Mouse (Mus musculus): ENCODE measurements around the gene 5330417H12Rik.

The 5330417H12Rik gene

DNA sequence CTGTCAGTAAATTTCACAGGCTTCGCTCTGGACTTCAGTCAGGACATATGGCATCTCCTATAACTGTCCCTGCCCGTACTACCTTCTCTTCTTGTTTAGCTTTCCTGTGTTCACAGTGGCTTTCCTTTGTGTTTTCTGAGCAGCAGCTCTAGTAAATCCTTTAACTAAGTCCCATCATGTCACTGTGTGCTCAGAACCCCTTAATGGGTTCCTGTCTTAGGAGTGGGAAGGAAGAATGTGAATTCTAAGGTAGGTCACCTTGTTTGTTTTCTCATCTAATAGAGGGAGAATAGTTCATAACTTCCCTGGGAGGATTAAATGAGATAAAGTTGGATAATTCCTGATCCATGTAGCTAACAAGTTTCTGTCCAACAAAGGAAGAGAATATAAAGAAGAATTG is at the start of gene 5330417H12Rik:
TSS of gene 5330417H12Rik (minus strand) at position 101 of the 400 bp plus-strand sequence.
- DNase-seq (ENCODE audit: low spot score in 2 of 2): no peak

DNA sequence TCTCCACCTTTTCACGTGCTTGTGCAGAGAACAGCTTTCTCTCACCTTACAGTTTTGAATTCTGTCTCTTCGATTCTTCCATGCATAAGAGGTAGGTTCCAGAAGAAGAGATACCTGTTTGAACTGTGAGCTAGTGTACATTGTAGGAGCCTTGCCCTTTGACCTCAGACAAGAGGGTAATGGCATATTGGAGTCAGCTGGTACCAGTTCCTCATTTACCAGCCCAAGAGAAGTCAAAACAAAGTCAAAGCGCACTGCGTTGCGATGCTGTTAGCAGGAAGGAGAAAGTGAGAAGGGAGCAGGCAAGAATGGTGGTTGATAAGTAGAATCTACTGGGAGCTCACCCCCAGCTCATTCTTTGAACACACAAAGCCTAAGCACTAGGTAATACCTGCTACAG is 43.6 kb upstream of the 5330417H12Rik start:
- DNase-seq (ENCODE audit: low spot score in 2 of 2): no peak

- no peak for DNase-seq (ENCODE audit: low spot score in 2 of 2)
Measured at GRCm38 (mm10) chr7:107666262-107666902, 41.4 kb upstream of the 5330417H12Rik start.

GRCm38 (mm10) chr7:107665586-107666261 is 40.8 kb upstream of the 5330417H12Rik start:
- DNase-seq (ENCODE audit: low spot score in 2 of 2): peak in 1 of 2 experiments; percentile 25

DNA sequence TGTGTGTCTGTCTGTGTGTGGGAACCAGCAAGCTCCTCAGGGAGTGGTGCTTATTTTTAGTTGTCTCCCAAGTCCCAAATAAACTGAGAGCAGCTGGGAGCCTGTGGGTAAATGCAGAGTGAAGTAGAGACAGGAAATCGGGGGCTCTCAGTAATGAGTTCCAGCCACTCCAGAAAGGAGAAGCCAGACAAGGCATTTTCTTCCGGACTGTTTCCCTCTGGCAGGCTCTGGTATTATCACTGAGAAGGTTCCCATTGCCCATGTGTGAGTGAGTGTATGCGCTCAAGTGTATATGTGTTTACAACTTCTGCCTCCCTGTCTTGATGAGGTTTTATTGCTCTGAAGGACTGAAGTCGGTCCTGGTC is 40.2 kb upstream of the 5330417H12Rik start:
- DNase-seq (ENCODE audit: low spot score in 2 of 2): peak; percentile 24 to 33

DNA sequence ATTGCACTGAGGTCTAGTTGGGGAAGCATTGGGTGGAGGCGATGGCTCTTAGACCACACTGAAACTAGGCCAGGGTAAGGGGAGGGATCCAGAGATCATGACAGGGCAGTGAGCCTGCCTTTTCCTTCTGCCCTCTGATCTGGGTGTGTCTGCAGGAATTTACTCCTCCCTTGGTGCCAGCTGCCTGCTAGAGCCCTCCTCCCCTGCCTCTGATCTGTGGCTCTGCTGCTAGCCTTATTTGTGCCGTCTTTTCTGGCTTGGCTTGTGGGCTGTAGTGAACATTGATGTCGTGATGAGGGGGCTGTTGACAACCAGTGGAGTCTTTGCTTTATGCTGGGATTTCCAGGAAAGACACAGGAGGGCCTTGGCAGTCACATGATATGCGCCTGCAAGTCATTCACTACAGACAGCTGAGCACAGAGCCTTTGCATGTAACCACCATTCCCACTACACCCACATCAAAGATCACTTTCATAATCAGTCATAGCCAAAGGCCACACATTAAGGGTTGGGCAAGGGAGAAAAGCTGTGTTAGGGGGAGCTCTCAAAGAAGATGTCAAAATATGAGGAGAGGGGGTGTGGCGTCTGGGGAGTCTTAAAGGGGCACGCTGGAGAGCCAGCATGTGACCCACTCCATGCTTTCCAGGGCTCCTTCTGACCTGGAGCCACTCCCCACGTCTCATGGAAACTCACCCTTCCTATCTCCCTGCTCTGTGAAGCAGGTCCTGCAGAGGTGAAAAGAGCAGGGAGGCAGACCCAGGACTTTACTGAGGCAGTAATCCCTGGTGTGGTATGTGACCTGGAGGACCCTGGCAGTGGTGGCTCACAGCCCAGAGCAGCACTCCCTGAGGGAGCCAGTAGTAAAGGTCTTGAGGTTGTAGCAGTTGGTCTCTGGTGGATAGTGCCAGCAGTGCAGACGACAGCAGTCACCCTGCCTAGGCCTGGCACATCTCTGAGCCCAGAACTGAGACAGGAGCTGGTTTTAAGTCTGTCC is 39.4 kb upstream of the 5330417H12Rik start:
- DNase-seq (ENCODE audit: low spot score in 2 of 2): no peak

DNA sequence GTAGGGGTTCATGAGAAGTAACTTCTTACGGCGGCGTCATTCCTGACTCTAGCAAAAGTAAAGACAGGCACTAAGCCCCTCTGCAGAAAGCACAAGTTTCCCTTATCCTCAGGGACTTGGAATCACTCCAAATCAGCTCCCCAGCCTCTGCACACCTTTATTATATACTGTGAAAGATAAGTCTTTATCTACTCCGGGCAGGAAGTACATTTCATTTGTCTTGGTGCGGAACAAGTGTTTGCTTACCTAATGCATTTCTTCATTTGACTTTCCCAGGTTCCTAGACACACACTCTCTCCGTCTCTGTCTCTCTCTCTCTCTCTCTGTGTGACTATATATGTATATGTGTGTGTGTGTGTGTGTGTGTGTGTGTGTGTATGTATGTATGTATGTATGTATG is 38.7 kb upstream of the 5330417H12Rik start:
- no peak for DNase-seq (ENCODE audit: low spot score in 2 of 2)

DNA sequence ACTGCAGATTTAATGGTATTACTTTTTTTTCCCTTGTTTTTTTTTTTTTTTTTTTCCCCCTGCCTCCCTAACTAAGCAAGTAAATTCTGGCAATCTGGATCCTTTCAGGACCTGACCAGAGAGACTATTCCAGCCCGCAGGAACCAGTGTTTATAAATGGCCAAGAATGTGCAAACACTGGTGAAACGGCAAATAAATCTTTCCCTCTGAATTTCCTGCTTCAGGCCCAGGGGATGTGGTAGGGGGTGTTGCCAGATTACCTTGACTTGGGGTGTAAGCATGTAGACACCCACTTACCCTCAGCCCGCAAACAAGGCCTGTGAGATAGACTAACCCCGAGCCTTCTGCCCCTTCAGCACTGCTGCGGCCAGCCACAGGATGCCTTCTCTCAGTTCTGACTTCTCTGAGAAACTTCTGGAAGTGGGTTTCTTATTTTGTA is 36.9 kb upstream of the 5330417H12Rik start:
- no peak for DNase-seq (ENCODE audit: low spot score in 2 of 2)

DNA sequence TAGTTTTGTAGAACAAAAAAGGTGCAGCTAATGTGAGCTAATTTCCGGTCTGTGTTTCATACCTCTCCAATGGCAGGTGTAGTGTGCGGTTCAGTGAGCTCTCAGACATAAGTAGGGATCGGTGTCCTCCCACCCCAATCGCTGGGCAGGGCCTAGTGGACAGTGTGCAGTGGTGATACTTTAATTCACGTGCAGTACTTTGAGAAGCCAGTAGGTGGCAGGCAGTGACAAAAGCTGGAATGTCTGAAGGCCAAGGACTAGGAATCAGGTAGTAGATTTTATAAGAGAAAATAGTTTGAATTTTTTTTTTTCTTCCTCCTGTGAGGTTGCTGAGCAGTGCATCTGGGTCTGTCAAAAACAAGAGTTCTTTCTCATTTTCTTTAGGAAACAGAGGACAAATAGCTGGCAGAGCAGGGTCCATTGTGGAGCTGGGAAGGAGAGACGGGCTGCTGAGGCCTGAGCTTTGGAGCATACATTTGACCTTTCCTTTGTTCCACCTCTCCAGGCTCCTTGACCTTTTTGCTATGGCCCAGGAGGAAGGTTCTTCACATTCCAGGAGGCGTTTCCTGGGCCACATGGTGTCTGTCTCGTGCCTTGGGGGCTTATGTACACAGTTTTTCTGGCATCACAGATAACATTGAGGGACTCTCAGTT is 36.4 kb upstream of the 5330417H12Rik start:
- DNase-seq (ENCODE audit: low spot score in 2 of 2): peak in 1 of 2 experiments; percentile 71

DNA sequence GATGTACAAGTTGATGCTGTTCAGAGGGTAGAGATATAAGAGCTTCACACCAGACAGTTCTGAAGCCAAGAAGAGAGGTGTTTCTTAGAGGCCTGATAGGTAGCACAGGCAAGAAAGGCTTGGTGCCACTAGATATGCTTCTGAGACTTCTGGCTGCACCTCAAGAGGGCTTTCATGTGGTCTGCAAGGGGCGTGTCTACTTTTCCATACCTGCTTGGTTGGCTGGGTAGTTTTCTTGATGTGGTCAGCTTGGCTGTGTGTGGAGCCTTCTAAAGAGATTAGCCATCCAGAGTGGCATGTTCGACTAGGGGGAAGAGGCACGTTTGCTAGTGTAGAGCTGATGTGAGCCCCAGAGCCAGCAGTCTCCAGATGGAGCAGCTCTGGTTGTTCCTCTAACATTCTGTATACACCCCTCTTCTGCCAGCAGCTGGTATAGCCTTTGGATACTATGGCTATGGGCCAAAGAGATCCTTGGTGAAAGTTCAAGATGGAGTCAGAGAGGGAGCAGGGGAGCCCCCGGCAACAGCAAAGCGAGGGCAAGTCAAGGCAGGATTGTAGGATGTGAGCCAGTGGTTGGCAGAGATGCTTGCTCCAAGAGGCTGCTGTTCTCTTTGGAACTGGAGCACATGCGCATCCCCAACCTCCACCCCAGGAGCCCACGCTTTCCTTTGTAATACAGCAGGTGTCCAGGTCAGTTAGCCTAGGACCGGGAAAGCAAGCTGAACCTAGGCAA is 34.4 kb upstream of the 5330417H12Rik start:
- DNase-seq (ENCODE audit: low spot score in 2 of 2): no peak

DNA sequence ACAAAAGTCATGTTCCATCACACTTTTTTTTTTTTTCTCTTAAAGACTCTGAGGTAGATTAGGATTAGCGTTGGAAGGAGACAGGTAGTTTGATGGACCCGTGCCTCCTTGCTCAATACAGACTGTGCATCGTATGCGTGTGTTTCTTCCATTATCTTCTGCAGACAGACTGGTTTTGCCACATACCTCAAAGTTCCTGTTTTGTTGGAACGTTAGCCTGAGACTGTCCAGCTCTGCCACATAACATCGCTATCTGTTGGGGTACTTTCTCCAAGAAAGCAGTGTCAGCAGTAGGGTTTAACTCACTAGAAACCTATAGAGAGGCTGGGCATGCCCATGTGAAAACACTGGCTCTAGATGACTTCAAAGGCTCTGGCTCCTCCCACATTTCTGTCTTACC is 31.5 kb upstream of the 5330417H12Rik start:
- DNase-seq (ENCODE audit: low spot score in 2 of 2): no peak

DNA sequence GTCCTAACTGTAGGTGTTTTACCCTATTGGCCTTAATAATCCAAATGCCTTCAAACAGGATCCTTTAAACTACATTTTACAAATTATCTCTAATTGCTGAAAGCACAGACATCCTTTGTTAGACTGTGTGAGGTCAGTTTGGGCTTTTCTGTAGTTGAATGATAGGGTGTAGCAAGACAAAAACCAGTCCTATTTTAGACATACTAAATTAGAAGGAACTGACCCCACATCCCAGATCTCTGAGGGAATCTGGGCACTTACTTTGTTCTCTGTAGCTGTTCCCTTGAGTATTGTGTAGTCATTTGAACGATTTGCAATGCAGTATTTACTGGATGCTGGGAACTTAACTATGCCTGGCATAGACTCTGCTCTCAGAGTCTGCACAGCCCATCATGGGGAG is 26.9 kb upstream of the 5330417H12Rik start:
- no peak for DNase-seq (ENCODE audit: low spot score in 2 of 2)

- DNase-seq (ENCODE audit: low spot score in 2 of 2): no peak
Measured at GRCm38 (mm10) chr7:107649990-107650389, 25.0 kb upstream of the 5330417H12Rik start.

DNA sequence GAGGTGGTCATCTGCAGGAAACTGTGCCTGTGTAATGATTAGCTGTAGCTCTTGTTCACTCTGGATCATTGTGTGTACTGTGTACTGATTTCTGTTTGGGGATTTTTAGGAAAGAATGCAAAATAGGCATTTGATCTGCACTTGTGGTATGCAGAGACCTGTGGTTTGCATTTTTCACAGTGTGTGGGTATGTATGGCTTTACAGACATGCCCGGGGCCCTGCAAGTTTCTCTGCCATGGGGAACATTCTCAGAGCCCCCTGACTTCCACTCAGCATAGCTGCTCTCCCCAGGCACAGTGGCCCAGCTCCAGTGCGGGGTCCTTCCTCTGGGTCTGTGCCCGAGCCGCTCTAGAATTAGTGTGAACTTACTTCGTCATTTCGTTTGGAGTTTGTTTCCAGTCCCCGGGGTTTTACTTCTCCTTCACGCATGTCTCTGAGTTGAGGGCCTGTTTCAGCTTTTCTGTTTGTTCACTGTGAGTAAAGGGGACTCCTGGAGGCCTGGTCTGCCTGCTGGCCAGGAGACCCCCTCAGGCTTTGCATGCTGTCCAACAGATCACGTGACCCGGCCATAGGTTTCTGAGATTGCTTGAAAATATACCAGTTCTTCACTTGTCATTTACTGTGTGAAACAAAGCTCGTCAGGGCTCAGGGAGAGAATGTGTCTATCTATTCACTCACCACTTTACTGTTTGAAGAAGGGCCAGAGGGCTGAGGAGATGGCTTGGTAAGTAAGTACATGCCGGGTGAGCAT is 24.2 kb upstream of the 5330417H12Rik start:
- DNase-seq (ENCODE audit: low spot score in 2 of 2): no peak

DNA sequence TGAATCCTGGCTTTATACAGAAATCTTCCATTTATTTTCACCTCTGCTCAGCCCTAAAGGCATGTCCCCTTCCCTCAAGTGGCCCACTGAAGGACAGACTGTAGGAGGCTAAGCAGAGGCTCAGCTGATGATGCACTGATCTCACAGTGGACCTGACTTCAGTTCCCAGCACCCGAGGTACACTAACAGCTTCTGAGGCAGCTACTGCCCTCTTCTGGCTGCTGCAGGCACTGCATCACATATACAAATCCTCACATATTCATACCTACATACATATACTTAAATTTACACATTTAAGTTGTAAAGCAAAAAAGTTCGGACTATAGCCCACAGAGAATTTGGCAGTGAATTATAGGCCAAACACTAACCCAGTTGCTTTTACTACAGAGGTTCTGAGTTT is 20.0 kb upstream of the 5330417H12Rik start:
- DNase-seq (ENCODE audit: low spot score in 2 of 2): no peak

GRCm38 (mm10) chr7:107642586-107643275 is 17.8 kb upstream of the 5330417H12Rik start:
- no peak for DNase-seq (ENCODE audit: low spot score in 2 of 2)

DNA sequence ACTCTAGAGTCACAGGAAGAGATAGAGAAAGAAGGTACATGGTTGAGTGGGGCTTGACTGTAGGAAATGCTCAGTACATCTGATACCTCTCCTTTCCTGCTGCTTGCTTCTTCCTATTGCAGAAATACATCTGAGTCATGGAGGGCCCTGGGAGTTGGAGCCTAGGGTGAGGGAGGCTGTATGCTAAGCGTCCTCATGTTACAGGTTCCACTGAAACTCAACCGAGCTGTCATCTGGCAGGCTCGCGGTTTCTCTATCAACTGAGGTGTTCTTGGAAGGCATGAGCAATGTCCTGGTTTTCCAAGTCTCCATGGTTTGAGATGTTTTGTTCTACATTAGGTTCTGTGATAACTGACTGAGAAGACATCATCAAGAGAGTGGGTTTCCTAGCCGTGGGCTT is 13.1 kb upstream of the 5330417H12Rik start:
- no peak for DNase-seq (ENCODE audit: low spot score in 2 of 2)

DNA sequence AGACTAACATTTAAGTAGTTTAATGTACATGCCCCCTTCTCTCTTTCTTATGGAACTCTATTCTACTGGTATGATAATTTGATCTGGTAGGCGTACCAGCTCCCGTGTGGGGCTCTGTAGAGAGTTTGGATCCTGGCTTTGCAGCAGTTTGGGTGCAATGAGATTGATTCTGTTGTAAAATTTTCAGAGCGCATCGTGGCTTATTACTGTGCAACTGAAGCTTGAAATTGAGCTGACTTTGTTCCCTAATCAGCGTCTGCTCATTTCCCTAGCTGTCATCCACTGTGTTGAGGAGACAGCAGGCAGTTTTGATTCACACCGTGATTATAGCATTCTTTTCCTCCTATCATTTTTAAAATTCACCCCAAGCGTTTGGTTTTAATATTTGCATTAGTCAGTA is 12.4 kb upstream of the 5330417H12Rik start:
- no peak for DNase-seq (ENCODE audit: low spot score in 2 of 2)

GRCm38 (mm10) chr7:107633201-107633600 is 8.2 kb upstream of the 5330417H12Rik start:
- DNase-seq (ENCODE audit: low spot score in 2 of 2): no peak

GRCm38 (mm10) chr7:107628383-107628782 is 3.4 kb upstream of the 5330417H12Rik start:
- DNase-seq (ENCODE audit: low spot score in 2 of 2): no peak
